Mouse (Mus musculus): ENCODE data around the gene Nfe2.
"Not testable (repeated sequence)": the region's sequence is repeated elsewhere in the genome, so short reads cannot be mapped to it uniquely, and the experiment has no call there.

Gene Nfe2

DNA sequence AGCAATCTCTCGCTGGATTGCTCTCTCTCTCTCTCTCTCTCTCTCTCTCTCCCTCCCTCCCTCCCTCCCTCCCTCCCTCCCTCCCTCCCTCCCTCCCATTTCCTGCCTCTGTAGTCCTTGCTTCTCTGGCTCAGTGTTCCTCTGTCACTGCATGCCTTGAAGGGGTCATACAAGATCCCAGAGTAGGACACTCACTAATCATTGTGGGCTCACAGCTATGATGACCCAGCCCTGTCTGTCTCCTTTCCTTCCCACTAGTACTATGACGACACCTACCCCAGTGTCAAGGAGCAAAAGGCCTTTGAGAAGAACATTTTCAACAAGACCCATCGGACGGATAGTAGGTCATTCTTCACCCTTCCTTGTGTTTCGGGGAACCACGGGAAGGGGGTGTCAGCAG, 32.2 kb upstream of the Nfe2 start:
- no peak for DNase-seq

DNA sequence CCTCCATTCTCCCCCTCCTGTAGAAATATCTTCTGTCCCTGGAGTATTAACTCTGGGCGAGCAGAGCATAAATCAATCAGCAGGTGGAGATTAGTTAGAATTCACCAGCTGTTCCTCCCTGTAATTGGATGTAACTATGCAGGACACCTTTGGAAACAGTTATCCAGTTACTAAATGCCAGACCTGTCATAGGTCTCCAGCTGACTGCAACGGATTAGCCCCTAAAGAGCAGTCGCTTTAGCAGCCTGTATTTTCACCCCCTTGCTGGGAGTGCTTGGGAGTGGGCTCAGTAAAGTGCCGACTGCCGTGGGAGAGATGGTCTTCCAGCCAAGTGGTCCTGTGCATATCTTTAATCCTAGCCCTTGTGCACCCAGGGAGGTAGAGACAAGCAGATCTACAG, 31.4 kb upstream of the Nfe2 start:
- no peak for DNase-seq

DNA sequence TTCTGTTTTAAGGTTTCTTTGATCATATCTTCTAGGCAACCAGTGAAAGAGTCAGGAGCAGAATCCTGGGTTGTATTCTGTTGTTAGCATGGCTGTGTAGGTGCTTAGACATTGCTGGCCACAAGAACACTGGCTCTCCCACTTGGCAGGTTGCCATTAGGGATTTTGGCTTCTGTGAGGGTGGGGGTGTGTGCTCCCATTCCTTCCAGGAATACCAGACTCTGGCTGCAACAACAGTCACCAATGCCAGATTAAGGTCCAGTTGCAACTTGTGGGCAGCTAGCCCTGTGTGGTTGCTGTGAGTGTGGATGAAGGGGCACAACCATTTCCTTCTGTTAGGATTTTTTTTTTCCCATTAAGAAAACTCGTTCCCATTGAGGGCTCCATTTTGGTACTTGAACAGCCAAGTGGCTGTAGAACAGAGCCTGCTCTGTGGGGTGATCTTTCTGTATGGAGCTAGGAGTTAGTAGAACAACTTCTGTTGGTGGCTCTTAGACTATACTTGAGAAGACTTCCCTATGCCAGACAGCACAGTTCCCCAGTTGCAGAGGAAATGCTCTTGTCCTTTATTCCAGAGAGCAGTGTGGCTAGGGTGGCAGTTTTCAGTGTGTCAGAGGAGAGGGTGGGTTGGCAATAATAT, 27.7 kb upstream of the Nfe2 start:
- peak; percentile 63 for DNase-seq

DNA sequence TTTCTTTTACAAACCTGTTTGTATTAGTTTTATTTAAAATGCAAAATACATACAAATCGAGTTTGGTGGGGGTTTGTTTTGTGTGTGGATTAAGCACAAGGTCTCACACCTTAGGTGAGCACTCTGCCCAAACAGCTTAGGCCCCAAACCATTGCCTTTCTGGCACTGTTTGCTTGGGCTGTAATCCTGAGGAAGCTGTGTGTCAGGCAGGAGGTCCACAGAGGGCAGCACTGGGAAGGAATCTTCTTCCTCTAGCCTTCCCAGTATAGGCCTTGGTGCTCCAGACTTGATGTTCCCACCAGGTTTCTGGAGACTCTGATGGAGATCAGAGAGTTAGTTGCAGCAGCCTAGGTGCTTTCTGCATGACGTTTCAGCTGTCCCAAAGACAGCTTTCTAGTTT, 26.4 kb upstream of the Nfe2 start:
- DNase-seq: no peak

GRCm38 (mm10) chr15:103284066-103284465, 25.9 kb upstream of the Nfe2 start:
- peak; percentile 72 for DNase-seq

GRCm38 (mm10) chr15:103281465-103282205, 23.4 kb upstream of the Nfe2 start:
- no peak for DNase-seq

GRCm38 (mm10) chr15:103280817-103281464, 22.7 kb upstream of the Nfe2 start:
- DNase-seq: peak; percentile 58

GRCm38 (mm10) chr15:103279750-103280149, 21.5 kb upstream of the Nfe2 start:
- peak; percentile 53 for DNase-seq

- no peak for DNase-seq
Observed at GRCm38 (mm10) chr15:103277949-103278348, 19.7 kb upstream of the Nfe2 start.

DNA sequence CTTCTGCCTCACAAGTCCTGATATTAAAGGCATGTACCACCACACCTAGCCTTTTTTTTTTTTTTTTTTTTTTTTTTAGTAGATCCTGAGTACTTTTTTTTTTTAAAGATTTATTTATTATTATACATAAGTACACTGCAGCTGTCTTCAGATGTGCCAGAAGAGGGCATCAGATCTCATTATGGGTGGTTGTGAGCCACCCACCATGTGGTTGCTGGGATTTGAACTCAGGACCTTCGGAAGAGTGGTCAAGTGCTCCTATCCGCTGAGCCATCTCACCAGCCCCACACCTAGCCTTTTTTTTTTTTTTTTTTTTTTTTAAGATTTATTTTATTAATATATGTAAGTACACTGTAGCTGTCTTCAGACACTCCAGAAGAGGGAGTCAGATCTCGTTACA, 17.7 kb upstream of the Nfe2 start:
- DNase-seq: not testable (repeated sequence)

GRCm38 (mm10) chr15:103272419-103273279, 14.4 kb upstream of the Nfe2 start, which contains the start of gene Copz1:
TSS of gene Copz1 (plus strand) at chr15:103272714.
- peak; percentile 93 for DNase-seq

DNA sequence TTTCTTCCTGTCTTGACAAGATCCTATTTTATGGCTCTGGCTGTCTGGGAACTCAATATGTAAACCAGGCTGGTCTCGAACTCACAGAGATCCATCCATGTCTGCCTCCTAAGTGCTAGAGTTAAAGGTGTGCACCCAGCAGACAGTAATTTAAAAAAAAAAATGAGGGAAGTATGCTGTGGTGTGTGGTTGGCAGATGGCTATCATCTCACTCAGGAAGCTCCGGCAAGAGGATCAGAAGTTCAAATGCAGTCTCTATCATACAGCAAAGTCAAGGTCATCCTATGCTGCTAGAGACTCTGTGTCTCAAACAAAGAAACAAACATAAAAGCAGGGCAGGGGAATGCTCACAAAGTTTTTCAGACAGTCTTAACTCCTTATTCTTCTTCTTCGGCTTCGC, 10.7 kb upstream of the Nfe2 start:
- DNase-seq: no peak

DNA sequence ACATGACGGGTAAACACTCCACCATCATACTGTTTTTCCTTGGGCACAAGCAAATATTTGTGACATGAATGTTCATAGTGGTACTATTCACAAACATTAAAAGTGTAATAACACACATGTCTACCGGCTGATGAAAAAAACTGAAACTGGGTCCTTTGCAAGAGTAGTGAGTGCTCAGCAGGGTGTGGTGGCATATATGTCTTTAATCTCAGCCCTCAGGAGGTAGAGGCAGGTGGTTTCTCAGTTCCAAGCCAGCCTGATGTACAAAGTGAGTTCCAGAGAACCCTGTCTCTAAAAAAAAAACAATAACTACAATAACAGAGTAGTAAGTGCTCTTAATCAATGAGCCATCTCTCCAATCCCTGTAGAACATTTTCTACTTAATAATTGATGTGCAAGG, 6.6 kb upstream of the Nfe2 start:
- no peak for DNase-seq

DNA sequence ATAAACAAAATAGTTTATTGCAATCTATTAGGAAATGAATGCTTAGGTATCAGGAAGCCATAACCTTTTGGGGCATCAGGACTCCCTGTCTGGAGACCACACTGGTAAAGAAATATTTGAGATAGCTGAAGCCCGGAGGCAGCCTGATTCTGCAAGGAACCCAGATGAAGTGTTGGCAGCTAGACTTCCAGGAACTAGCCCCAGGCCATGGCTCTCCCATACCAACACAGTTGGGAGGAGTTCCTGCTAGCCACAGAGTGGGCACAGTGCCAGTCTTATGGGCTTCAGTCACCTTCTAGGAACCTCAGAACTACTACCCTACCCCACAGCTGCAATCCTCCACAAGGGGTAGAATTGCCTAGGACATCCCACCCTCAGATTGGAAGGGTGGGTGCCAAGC, 1.8 kb upstream of the Nfe2 start:
- DNase-seq: peak; percentile 32

- no peak for DNase-seq
Observed at GRCm38 (mm10) chr15:103259162-103259561, 959 bp upstream of the Nfe2 start.

DNA sequence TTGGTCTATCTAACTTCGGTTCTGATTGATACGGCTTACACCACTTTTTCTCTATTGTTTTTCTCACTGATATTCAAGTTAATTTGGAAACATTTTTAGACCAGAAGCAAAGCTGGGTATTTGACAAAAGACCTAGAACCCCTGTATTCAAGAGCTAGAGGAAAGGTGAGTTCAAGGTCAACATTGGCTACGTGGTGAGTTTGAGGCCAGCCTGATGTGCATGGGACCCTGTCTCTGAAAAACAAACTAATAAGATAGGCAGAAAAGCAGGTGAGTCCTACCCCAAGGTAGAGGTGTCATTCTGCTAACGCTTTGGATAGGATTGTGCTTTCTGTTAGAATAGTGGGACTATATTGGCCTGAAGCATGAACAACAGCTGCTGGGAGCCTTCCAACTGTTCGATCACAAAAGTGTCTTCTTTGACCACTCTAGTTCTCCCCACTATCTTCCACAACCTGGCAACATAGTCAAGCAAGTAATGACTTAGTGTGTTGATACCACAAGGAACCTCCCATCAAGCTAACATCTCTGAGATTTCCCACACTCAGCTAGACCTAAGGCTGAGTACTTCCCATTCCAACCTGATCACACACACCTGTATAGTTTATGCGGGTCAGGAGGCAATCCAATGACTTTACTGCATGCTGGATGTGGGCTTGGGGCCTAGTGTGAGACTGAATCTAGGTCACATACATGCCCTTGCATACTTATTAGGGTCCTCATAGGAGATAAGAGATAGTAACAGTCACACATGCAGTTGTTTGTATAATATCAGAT, 1.8 kb downstream of the Nfe2 start:
- no peak for DNase-seq

DNA sequence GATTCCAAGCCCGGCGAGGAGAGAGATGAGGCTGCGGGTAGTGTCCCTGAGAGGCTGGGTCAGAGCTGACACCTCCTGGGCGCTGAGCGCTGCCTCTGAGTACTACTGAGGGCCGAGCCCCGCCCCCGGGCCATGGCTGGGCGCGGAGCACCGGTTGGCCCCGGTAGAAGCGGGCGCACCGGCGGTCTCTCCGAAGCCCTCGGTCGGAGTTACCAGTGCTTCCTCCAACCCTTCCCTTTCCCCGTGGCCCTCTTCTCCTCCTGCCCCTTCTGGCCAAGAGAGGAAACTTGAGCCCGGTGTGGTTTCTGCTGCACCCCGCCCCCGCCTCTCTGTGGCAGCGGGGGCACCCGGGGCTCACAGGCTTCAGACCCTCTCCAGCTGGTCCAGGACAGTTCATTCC, 3.0 kb downstream of the Nfe2 start:
- peak; percentile 42 for DNase-seq

DNA sequence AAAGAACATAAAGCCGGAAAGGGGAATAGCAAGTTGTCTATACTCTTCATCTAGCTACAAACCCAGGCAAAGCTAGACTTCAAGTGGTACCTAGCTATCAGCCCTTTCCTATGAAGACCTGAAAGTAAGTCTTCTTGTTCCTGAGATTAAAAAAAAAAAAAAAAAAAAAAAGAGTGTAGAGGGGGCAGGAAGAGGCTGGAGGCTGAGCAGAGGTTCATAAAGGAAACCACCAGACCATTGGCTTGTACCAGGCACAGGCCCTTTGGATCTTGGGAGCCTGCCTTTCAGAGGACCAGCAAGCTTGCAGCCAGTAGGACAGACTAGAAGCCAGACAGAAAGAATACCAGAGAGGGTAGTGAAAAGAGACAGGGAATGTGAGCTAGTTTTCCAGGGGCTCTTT, 4.9 kb downstream of the Nfe2 start:
- DNase-seq: no peak

GRCm38 (mm10) chr15:103252660-103253059, 5.5 kb downstream of the Nfe2 start:
- DNase-seq: peak; percentile 20

DNA sequence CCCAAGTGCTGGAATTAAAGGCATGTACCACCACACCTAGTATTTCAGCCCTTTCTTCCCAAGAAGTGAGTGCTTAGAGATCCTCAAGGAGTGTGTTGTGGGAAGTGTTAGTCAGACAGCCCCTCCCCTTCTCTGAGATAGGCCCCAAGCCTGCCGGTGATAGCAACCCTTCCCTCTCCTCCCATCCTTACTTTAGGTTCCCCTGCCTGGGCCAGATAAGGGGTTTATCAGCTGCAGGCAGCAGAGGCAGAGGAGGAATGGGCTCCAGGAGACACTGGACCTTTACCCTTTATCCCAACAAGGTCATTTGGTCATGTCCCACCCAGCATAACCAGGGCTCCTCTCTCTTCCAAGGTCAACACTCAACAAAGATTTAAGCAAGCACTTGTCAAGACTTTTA, 6.6 kb downstream of the Nfe2 start:
- DNase-seq: no peak

DNA sequence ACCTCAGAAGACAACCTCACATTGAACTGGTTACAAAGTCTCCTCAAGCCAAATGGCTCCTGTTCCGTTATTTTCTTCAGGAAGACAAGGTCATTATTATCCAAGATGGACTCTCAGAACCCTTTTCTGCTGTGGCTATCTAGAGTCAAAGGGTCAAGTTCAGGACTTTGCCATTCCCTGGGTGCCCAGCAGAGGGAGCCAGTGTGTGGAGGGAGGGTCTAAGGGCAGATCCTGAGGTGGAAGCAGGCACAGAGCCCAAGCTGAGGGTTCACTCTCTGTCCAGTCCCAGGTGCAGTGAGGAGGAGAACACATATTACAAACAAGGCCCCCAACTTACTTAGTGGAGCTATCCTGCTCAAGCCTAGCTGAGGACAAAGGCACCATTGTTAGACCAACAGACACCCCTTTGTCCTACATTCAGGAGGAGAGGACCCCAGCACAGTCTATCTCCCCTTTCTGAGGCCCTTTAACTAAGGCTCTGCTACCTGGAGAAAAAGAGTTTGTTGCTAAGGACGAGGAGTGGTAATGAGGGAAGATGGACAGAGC, 7.9 kb downstream of the Nfe2 start:
- DNase-seq: peak; percentile 86

- DNase-seq: not testable (repeated sequence)
Observed at GRCm38 (mm10) chr15:103249511-103249910, 8.7 kb downstream of the Nfe2 start.
